Mouse (Mus musculus) hindbrain, embryonic 12.5 days (tissue): Measurements from ENCODE around the gene Cd37. TPM values are rescaled to one million over a fixed set of nuclear protein-coding genes. Genes with fewer than 3 reads are reported as not detected.
A peak's percentile ranks its signal among the peaks of the same experiment; 100 is the strongest.

Experiments
- ATAC-seq: fragments of 200-750 bp; cut with Nextera tagmentation; 2 replicates; pipeline ENCODE4 v1.8.0; 2017; ENCODE audit warnings: moderate TSS enrichment; ENCODE audit not compliant: low FRiP score
- H3K27ac ChIP-seq: fragments of 300-500 bp; sonication (generic); 2 replicates; pipeline ENCODE4 v1.5.1; 2016; ENCODE audit warnings: mild to moderate bottlenecking
- H3K27me3 ChIP-seq: fragments of 300-500 bp; sonication (generic); 2 replicates; pipeline ENCODE4 v1.6.1; 2016; ENCODE audit warnings: mild to moderate bottlenecking
- H3K36me3 ChIP-seq: fragments of 300-500 bp; sonication (generic); 2 replicates; pipeline ENCODE4 v1.6.1; 2016; ENCODE audit warnings: mild to moderate bottlenecking
- H3K4me1 ChIP-seq: fragments of 300-500 bp; sonication (generic); 2 replicates; pipeline ENCODE4 v1.6.1; 2016
- H3K4me2 ChIP-seq: fragments of 300-500 bp; sonication (generic); replicated peaks from 2 replicates; pipeline ENCODE4 v1.6.1; 2016; ENCODE audit warnings: mild to moderate bottlenecking
- H3K4me3 ChIP-seq: fragments of 300-500 bp; sonication (generic); 2 replicates; pipeline ENCODE4 v1.5.1; 2016; ENCODE audit warnings: mild to moderate bottlenecking
- H3K9ac ChIP-seq: fragments of 300-500 bp; sonication (generic); 2 replicates; pipeline ENCODE4 v1.6.1; 2016; ENCODE audit warnings: mild to moderate bottlenecking, moderate library complexity
- H3K9me3 ChIP-seq: fragments of 300-500 bp; sonication (generic); replicated peaks from 2 replicates; pipeline ENCODE4 v1.6.1; 2016; ENCODE audit warnings: mild to moderate bottlenecking
- WGBS: fragments of 180-500 bp; shearing (Covaris S2); methylation state at CpG from one replicate; pipeline ENCODE4 v1.1.7; 2016; 5-methylcytosine and 5-hydroxymethylcytosine counted together
- polyA plus RNA-seq: library from polyadenylated mRNA; unstranded; fragments of >200 nt; fragmentation: Nextera tagmentation; extraction: Ambion mirVana; gene quantifications from 2 replicates; pipeline ENCODE4 v1.2.1, GENCODE M21; 2016

Cd37 gene
- 1.3 and 1.5 TPM in 2 replicates for polyA plus RNA-seq

DNA sequence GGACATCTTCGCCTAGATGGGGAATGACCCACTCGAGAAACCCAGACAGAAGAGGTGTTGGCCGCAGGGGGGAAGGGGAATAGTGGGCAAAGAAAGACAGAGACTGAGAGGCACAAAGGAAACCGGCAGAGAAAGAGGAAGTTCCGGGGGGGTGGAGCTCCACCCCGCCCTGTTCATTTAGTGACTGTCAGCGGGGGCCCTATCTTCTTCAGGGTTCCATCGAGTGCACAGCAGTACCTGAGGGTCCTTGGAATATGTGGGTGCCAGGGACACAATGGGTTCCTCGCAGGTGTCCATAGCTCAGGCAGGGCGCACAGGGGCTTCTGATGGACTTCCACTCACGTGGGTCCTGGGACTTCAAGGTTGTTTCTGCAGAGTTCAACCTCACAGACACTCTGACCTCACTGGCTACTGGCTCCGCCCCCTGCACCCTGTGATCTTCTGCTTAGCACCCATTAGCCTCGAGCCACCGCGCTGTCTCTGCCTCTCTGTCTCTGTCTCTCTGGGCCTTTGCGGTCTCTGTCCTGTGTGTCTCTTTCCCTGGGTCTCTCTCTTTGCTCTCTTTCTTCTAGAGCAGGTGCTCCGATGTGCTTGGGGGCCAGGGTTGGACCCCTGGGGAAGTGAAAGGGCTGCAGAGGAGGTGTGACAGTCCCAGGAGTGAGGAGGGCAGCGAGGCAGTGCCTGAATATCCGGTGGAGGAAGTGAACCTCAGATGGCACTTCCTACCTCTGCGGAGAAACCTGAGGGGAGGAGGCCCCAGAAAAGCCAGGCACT, at the start of gene Cd37:
Cd37 (minus strand) TSS at position 393 of the 774 bp plus-strand sequence.
- Histone ChIP-seq H3K4me1 (peaks cover 27% of the 10 kb centered on the region), H3K9me3 (no peaks in the 10 kb centered on the region), H3K4me3 (no peak within 1 kb of the TSS), H3K27me3 (peaks cover 51% of the 10 kb centered on the region), H3K36me3 (no peaks in the 10 kb centered on the region), H3K9ac (no peak within 1 kb of the TSS), H3K4me2 (no peak within 1 kb of the TSS), H3K27ac (no peak within 1 kb of the TSS)
- no peak for ATAC-seq
- 40% methylated on average over 20 of the region's 20 CpGs for WGBS

DNA sequence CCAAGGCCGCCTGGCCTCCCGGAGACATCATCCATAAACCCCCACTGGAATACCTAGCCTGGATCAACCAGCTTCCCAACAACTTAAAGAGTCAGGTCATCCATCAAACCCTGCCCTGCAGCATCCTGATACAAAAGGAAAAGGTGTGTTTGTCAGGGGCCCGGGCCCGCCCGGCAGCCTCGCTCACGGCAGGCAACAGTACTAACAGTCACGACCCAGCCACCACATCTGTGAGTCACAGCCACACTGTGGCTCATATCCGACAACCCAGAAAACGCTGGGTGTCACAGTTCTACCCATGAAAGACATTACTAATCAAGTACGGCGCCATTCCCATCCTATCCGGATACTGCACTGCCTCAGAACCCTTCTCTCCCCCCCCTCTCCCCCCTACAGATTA, 47.6 kb upstream of the Cd37 start:
- no peak overlapping the region for H3K27ac ChIP-seq
- ATAC-seq = no peak
- H3K36me3 ChIP-seq = no peaks in the 10 kb centered on the region
- no peak overlapping the region for H3K9ac ChIP-seq
- H3K27me3 ChIP-seq = no peaks in the 10 kb centered on the region
- no peak overlapping the region for H3K4me2 ChIP-seq
- 84% methylated on average over 13 of the region's 13 CpGs for WGBS
- no peaks in the 10 kb centered on the region for H3K9me3 ChIP-seq
- H3K4me1 ChIP-seq = no peaks in the 10 kb centered on the region
- no peak overlapping the region for H3K4me3 ChIP-seq

DNA sequence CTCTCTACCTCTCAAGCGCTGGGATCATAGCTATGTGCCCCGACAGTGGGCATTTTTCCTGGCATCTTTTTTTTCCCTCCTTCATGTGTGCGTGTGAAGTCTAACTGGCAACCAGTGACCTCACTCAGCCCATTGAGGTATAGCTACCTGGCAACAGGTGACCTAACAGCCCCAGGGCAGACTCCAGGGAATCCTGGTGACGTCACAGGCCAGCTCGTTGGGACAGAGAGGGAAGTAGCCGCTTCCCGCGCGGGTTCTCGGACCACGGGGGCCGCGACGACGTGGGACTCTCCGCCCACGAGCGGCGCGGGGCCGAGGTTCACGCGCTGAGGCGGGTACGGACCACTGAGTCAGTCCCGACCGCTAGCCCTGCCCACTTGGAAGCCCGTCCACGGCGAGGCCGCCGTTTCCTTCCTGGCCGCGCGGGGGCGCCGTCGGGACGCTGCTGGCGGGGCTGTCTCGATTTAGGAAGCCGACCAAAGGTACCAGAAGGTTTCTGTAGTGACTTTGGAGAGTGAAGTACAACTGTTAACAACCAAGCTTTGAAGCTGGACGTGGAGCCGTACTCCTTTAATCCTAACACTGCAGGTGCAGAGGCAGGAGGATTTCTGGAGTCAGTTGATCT, 38.3 kb upstream of the Cd37 start, which contains the start of gene Slc6a21:
Slc6a21 (plus strand) TSS at position 378 of the 625 bp plus-strand sequence.
- 7% methylated on average over 44 of the region's 44 CpGs for WGBS
- no peak within 1 kb of the TSS for H3K9ac ChIP-seq
- H3K4me3 ChIP-seq = peak within 1 kb of the TSS; percentile 26
- no peak within 1 kb of the TSS for H3K27ac ChIP-seq
- no peaks in the 10 kb centered on the region for H3K36me3 ChIP-seq
- peak within 1 kb of the TSS; percentile 50 for H3K4me2 ChIP-seq
- H3K4me1 ChIP-seq = peaks cover 2% of the 10 kb centered on the region; the same call in 1 of the 2 replicates
- H3K27me3 ChIP-seq = peaks cover 5% of the 10 kb centered on the region; the same call in 1 of the 2 replicates
- no peak for ATAC-seq
- no peaks in the 10 kb centered on the region for H3K9me3 ChIP-seq

DNA sequence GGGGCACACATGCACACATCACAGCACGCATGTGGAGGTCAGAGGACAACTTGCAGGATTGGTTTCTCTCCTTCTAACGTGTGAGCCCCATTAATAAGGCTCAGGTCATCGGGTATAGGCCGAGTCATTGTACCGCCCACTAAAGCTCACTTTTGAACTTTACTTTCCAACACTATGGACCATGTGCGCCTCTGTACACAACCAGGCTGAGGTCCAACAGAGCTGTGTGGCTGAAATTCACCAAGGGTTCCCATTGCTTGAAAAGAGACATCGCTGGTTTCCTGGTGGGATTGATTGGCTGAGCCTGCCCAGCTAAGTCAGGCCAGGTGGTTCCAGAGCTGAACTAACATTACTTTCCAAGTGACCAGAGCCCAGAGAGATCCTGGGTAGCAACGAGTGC, 34.8 kb upstream of the Cd37 start:
- Histone ChIP-seq H3K27ac (no peak overlapping the region), H3K27me3 (peaks cover 10% of the 10 kb centered on the region; the same call in 1 of the 2 replicates), H3K4me3 (no peak overlapping the region), H3K4me2 (no peak overlapping the region), H3K9ac (no peak overlapping the region), H3K9me3 (no peaks in the 10 kb centered on the region), H3K36me3 (no peaks in the 10 kb centered on the region), H3K4me1 (peaks cover 2% of the 10 kb centered on the region; the same call in 1 of the 2 replicates)
- ATAC-seq = no peak
- 94% methylated on average over 8 of the region's 8 CpGs for WGBS

DNA sequence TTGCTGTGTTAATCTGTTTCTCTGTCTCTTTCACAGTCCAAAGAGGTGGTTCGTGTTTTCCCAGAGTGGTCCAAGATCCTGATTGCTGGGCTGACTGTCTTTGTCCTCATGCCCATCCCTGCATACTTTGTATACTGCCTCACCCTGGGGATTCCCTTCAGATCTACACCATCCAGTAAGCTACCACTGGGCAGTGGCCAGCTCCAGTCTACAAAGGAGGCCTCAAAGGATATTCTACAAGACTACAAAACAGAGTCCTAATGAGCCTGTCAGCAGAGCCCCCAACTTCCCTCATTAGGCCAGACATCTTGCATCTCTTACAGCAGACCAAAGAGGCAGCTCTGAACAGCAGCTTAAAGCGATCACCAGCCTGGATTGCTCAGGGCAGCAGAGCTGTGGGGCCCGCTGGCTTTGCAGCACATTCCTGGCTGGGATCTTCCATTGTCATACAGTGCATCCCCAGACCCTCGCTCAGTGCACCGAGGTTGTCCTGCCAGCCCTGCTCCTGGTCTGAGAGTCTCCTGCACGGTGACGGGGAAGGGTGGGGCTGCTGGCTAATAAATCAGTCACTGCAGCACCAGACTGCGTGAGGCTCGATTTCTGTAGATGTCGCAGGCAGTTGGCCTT, 34.0 kb upstream of the Cd37 start:
- H3K4me3 ChIP-seq = no peak overlapping the region
- no peak for ATAC-seq
- H3K36me3 ChIP-seq = no peaks in the 10 kb centered on the region
- no peaks in the 10 kb centered on the region for H3K9me3 ChIP-seq
- H3K27me3 ChIP-seq = peaks cover 17% of the 10 kb centered on the region; the same call in 1 of the 2 replicates
- no peak overlapping the region for H3K4me2 ChIP-seq
- H3K9ac ChIP-seq = no peak overlapping the region
- H3K27ac ChIP-seq = no peak overlapping the region
- WGBS = 69% methylated on average over 10 of the region's 10 CpGs
- H3K4me1 ChIP-seq = peaks cover 2% of the 10 kb centered on the region; the same call in 1 of the 2 replicates

DNA sequence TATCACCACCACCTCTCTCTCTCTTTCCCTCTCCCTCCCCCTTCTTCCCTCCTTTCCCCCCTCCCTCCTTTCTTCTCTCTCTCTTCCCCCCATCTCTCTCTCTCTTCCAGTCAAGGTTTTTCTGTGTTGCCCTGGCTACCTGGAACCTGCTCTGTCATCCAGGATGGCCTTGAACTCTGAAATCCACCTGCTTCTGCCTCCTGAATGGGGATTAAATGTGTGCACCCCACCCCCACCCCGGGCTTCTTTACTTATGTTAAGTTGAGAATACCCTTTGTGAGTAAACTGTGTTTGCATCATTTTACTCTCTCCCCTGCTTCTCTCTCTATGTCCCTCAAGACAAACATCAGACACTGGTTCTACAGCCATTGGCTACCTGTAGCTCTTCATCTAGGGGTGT, 26.6 kb upstream of the Cd37 start:
- Histone ChIP-seq H3K36me3 (no peaks in the 10 kb centered on the region), H3K27me3 (peaks cover 19% of the 10 kb centered on the region; the same call in 1 of the 2 replicates), H3K9me3 (no peaks in the 10 kb centered on the region), H3K4me3 (no peak overlapping the region), H3K27ac (no peak overlapping the region), H3K4me2 (no peak overlapping the region), H3K4me1 (0 out of 2 replicates have a peak, but pooled peaks cover 2% of the 10 kb centered on the region), H3K9ac (no peak overlapping the region)
- 76% methylated on average over 1 of the region's 1 CpGs for WGBS
- no peak for ATAC-seq

DNA sequence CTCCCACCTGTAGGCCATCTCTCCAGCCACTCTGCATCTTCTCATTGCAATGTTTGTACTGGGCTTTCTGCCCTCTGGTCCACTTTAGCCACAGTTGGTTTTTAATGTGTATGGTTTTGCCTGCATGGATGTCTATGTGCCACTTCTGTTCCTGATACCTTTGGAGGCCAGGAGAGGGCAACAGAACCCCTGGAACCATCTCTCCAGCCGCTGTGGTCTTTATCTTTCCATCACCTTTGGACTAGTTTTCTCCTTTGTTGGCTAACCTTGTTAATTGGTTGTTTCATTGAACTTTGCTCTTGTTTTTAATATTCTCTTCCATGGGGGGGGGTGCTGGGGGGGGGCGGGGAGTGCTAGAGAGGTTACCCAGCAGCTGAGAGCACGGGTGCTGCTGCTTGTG, 25.4 kb upstream of the Cd37 start:
- no peak for ATAC-seq
- Histone ChIP-seq H3K9ac (no peak overlapping the region), H3K36me3 (no peaks in the 10 kb centered on the region), H3K4me3 (no peak overlapping the region), H3K4me1 (0 out of 2 replicates have a peak, but pooled peaks cover 2% of the 10 kb centered on the region), H3K4me2 (no peak overlapping the region), H3K27me3 (peaks cover 16% of the 10 kb centered on the region; the same call in 1 of the 2 replicates), H3K27ac (no peak overlapping the region), H3K9me3 (no peaks in the 10 kb centered on the region)
- WGBS = 80% methylated on average over 3 of the region's 3 CpGs

DNA sequence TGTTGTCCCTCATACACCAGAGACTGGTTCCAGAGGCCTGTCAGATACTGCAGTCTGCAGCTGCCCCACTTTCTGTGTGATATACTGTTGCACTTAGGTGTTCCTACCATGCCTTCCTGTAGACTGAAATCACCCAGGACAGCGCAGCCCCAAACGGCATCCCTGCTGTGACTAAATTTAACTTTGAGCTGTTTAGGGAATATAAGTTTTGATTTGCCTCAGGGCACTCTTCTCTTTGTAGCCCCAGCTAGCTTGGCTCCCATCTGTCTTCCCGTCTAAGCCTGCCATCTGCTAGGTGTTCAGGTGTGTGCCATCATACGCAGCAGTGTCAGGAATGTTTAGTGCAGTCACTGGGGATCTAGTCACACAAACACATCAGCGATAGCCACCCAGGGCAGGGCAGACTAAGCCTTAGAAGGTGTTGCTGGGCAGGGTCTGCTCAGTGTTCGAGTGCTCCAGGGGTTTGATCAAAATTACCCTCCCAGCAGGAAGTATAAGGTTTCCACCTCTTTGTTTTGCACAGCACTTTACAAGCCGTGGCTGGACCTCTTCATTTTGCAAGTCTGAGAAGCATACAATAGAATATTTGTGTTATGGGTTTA, 24.2 kb upstream of the Cd37 start:
- H3K9ac ChIP-seq = no peak overlapping the region
- H3K36me3 ChIP-seq = no peaks in the 10 kb centered on the region
- WGBS = 64% methylated on average over 7 of the region's 7 CpGs
- no peak overlapping the region for H3K27ac ChIP-seq
- ATAC-seq = no peak
- no peaks in the 10 kb centered on the region for H3K9me3 ChIP-seq
- H3K27me3 ChIP-seq = peaks cover 9% of the 10 kb centered on the region; the same call in 1 of the 2 replicates
- no peak overlapping the region for H3K4me2 ChIP-seq
- H3K4me1 ChIP-seq = 0 out of 2 replicates have a peak, but pooled peaks cover 2% of the 10 kb centered on the region
- H3K4me3 ChIP-seq = no peak overlapping the region

DNA sequence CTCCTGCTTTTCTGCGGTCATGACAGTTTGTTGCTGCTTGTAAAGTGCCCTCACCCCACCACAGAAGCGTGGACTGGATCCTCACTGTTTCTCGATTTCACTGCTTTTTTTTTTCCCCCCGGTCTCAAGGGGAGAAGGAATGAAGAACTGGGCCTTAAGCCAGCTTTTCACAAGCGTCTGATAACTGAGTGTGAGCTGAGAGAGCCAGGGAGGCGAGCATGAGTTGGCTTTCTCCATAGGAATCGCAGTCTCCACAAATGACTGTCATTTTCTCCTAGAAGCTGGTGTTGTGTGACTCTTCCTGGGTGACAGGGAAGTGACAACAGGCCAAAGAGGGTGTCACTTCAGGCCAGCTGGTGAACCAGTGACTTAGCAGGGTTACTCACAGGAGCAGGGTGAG, 23.4 kb upstream of the Cd37 start:
- H3K9ac ChIP-seq = peak overlapping the region; percentile 8; the same call in 1 of the 2 replicates
- H3K27ac ChIP-seq = no peak overlapping the region
- peaks cover 6% of the 10 kb centered on the region; the same call in 1 of the 2 replicates for H3K27me3 ChIP-seq
- no peak for ATAC-seq
- 73% methylated on average over 7 of the region's 7 CpGs for WGBS
- H3K4me1 ChIP-seq = 0 out of 2 replicates have a peak, but pooled peaks cover 2% of the 10 kb centered on the region
- H3K9me3 ChIP-seq = no peaks in the 10 kb centered on the region
- H3K4me2 ChIP-seq = no peak overlapping the region
- no peak overlapping the region for H3K4me3 ChIP-seq
- H3K36me3 ChIP-seq = no peaks in the 10 kb centered on the region

DNA sequence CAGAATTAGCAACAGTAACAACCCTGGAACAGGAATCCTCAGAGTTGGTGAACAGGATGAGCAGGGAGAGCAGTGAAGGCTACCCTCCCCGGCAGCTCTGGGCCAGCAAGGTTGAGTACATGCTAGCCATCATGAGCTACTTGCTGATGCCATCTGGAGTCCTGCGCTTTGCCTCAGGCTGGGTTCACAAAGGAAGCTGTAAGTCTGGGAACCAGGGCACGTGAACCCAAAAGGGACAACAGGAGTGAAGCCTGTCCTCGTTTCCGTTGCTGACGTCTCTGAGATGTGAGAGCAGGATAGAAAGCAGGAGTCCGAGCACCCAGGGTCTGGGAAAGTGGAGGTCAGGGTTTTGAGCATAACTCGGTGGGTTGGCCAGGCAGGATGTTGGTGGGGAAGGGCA, 20.4 kb upstream of the Cd37 start:
- Histone ChIP-seq H3K9ac (no peak overlapping the region), H3K27me3 (peaks cover 6% of the 10 kb centered on the region; the same call in 1 of the 2 replicates), H3K27ac (no peak overlapping the region), H3K4me3 (no peak overlapping the region), H3K4me1 (0 out of 2 replicates have a peak, but pooled peaks cover 2% of the 10 kb centered on the region), H3K36me3 (no peaks in the 10 kb centered on the region), H3K4me2 (no peak overlapping the region), H3K9me3 (no peaks in the 10 kb centered on the region)
- ATAC-seq = no peak
- WGBS = 90% methylated on average over 8 of the region's 8 CpGs

DNA sequence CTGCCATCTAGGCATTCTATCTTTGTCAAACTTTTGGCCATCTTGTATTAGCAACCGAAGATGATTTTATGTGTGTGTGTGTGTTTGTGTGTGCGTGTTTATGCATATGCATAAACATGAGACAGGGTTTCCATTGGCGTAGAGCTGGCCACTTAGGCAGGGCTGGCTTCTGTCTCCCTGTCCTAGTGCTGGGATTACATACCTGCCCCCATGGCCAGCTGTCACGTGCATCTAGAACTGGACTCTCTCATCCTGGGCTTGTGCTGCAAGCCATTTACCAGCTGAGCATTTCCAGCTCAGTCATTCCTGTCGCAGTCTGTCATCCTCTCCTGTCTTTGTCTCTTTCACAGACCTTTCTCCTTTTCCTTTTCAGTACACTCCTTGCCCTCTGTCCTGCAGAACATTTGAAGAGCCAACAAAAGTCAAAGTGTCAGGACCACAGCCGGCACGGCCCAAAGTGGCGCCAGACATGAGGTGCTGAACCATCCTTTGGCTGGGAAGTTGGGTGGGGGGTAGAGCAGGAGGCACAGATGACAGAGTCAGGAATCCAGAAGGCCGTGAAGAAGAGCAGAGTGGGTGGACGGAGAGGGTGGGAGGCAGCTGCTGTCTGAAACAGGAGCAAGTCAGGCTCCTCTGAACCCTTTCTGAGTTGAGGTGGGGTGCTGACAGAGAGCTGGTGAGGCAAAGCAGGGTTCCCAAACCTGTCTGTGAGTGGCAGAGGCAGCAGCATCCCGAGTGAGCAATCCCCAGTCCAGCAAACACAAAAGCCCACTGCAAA, 18.3 kb upstream of the Cd37 start:
- Histone ChIP-seq H3K9ac (no peak overlapping the region), H3K27ac (no peak overlapping the region), H3K4me2 (no peak overlapping the region), H3K4me3 (no peak overlapping the region), H3K27me3 (no peaks in the 10 kb centered on the region; the same call in 1 of the 2 replicates), H3K36me3 (no peaks in the 10 kb centered on the region), H3K9me3 (no peaks in the 10 kb centered on the region), H3K4me1 (no peaks in the 10 kb centered on the region)
- no peak for ATAC-seq
- WGBS = 56% methylated on average over 11 of the region's 11 CpGs
